Mouse (Mus musculus) embryonic facial prominence, embryonic 11.5 days (tissue): ENCODE results near the gene Rasl10a. TPM values are rescaled to one million over a fixed set of nuclear protein-coding genes. Genes with fewer than 3 reads are reported as not detected.
A peak's percentile ranks its signal among the peaks of the same experiment; 100 is the strongest.

Source experiments
- ATAC-seq: fragments of 200-750 bp; cut with Nextera tagmentation; replicated peaks from 2 replicates; pipeline ENCODE4 v1.8.0; 2017; ENCODE audit warnings: low read depth; ENCODE audit not compliant: insufficient number of reproducible peaks, low FRiP score, low TSS enrichment
- DNase-seq: peaks from one replicate; pipeline ENCODE4 v3.0.0-alpha.2; 2015; ENCODE audit warnings: low spot score
- H3K27ac ChIP-seq: fragments of 300-500 bp; sonication (generic); replicated peaks from 2 replicates; pipeline ENCODE4 v1.5.1; 2014; ENCODE audit warnings: mild to moderate bottlenecking, low read depth, low read length, control low read depth
- H3K27me3 ChIP-seq: fragments of 300-500 bp; sonication (generic); 2 replicates; pipeline ENCODE4 v1.6.1; 2014; ENCODE audit warnings: mild to moderate bottlenecking, low read length, moderate library complexity, mixed read lengths; ENCODE audit not compliant: control insufficient read depth, insufficient read depth
- H3K36me3 ChIP-seq: fragments of 300-500 bp; sonication (generic); replicated peaks from 2 replicates; pipeline ENCODE4 v1.6.1; 2014; ENCODE audit warnings: low read depth, mild to moderate bottlenecking, low read length, moderate library complexity, mixed read lengths; ENCODE audit not compliant: control insufficient read depth, insufficient read depth
- H3K4me1 ChIP-seq: fragments of 300-500 bp; sonication (generic); 2 replicates; pipeline ENCODE4 v1.6.1; 2014; ENCODE audit warnings: low read length, mixed read lengths; ENCODE audit not compliant: control insufficient read depth, insufficient read depth
- H3K4me2 ChIP-seq: fragments of 300-500 bp; sonication (generic); 2 replicates; pipeline ENCODE4 v1.6.1; 2014; ENCODE audit warnings: low read depth, mild to moderate bottlenecking, control low read depth, low read length, moderate library complexity
- H3K4me3 ChIP-seq: fragments of 300-500 bp; sonication (generic); 2 replicates; pipeline ENCODE4 v1.5.1; 2014; ENCODE audit warnings: low read depth, low read length, control low read depth
- H3K9ac ChIP-seq: fragments of 300-500 bp; sonication (generic); replicated peaks from 2 replicates; pipeline ENCODE4 v1.6.1; 2014; ENCODE audit warnings: mild to moderate bottlenecking, control low read depth, low read length
- H3K9me3 ChIP-seq: fragments of 300-500 bp; sonication (generic); replicated peaks from 2 replicates; pipeline ENCODE4 v1.6.1; 2016; ENCODE audit warnings: mild to moderate bottlenecking, low read length, inconsistent platforms, mixed read lengths; ENCODE audit not compliant: control insufficient read depth
- WGBS: fragments of 180-500 bp; shearing (Covaris S2); extraction: QIAGEN DNeasy Blood & Tissue Kit; methylation state at CpG from one replicate; pipeline ENCODE4 v1.1.7; 2014; 5-methylcytosine and 5-hydroxymethylcytosine counted together
- polyA plus RNA-seq: library from polyadenylated mRNA; unstranded; fragments of >200 nt; fragmentation: Nextera tagmentation; extraction: Ambion mirVana; gene quantifications from 2 replicates; pipeline ENCODE4 v1.2.1, GENCODE M21; 2014

Gene Rasl10a
- polyA plus RNA-seq, 1 experiment from 2014 or later: 0.49 TPM

GRCm38 (mm10) chr11:5055945-5056938 is 1.7 kb upstream of the Rasl10a start:
- Histone ChIP-seq H3K9me3 (no peaks in the 10 kb centered on the region), H3K4me3 (no peak overlapping the region), H3K4me2 (no peak overlapping the region), H3K4me1 (peaks cover 3% of the 10 kb centered on the region), H3K36me3 (no peaks in the 10 kb centered on the region), H3K9ac (no peak overlapping the region), H3K27ac (no peak overlapping the region), H3K27me3 (peaks cover 57% of the 10 kb centered on the region)
- DNase-seq (peak; percentile 46), ATAC-seq (no peak)
- 27% methylated on average over 23 of the region's 23 CpGs for WGBS

GRCm38 (mm10) chr11:5057064-5057463 is 864 bp upstream of the Rasl10a start:
- Histone ChIP-seq H3K27ac (no peak overlapping the region), H3K9ac (no peak overlapping the region), H3K4me2 (no peak overlapping the region), H3K9me3 (no peaks in the 10 kb centered on the region), H3K27me3 (peaks cover 65% of the 10 kb centered on the region), H3K4me1 (peaks cover 11% of the 10 kb centered on the region), H3K4me3 (no peak overlapping the region), H3K36me3 (no peaks in the 10 kb centered on the region)
- ATAC-seq (no peak), DNase-seq (no peak)
- 47% methylated on average over 8 of the region's 8 CpGs for WGBS

DNA sequence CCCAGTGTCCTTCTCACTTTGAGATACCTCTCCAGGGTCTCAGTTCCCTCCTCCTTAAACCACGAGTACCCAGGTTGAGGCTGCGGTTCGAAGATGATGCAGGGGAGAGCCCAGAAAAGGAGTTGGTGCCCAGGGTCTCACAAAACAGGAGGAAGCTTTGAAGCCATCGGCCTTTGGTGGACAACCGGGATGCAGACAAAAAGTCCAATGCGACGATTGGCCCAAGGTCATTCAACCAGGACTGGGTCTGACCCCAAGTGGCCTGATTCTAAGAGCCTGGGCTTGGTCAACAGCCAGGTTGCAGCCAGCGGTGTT is 430 bp upstream of the Rasl10a start:
- Histone ChIP-seq H3K9me3 (no peaks in the 10 kb centered on the region), H3K9ac (peak overlapping the region; percentile 55), H3K4me1 (peaks cover 15% of the 10 kb centered on the region), H3K4me2 (peak overlapping the region; percentile 84), H3K4me3 (peak overlapping the region; percentile 41), H3K36me3 (no peaks in the 10 kb centered on the region), H3K27ac (no peak overlapping the region), H3K27me3 (peaks cover 69% of the 10 kb centered on the region)
- DNase-seq (no peak), ATAC-seq (no peak)
- 11% methylated on average over 8 of the region's 8 CpGs for WGBS

DNA sequence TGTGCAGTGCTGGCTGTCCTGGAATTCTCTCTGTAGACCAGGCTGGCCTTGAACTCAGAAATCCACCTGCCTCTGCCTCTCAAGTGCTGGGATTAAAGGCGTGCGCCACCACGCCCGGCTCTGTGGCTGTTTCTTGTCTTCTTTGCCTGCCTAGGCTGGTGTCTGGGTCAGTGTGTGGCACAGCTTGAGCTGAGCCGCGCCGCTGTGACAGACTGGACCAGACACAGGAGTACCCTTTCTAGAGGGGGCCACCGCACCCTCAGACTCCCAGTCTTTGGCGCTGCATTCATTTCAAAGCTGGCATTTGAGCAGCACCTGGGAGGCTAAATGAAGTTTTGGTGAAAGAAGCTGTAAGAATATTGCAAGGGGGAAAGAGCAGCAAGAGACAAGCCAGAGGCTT is 855 bp downstream of the Rasl10a start:
- ATAC-seq: no peak
- Histone ChIP-seq H3K4me3 (no peak overlapping the region), H3K9ac (no peak overlapping the region), H3K36me3 (no peaks in the 10 kb centered on the region), H3K4me2 (no peak overlapping the region), H3K27ac (no peak overlapping the region), H3K27me3 (peaks cover 82% of the 10 kb centered on the region), H3K4me1 (peaks cover 17% of the 10 kb centered on the region), H3K9me3 (no peaks in the 10 kb centered on the region)
- 26% methylated on average over 9 of the region's 9 CpGs for WGBS
- no peak for DNase-seq

DNA sequence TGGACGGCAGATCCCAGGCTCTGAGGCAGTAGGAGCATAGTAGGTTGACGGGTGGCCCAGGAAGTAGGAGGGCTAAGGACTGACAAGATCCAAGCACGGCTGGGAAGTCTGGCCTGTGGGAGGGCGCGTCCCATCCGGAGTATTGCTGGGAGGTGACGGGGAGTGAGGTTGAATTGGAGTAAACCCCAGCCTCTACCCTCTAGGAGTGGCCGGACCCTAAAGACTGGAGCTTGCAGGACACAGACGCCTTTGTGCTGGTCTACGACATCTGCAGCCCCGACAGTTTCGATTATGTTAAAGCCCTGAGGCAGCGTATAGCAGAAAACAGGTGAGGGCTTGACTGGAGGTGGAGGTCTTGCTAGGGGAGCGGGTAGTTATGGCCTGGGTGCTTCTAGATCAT is 1.3 kb downstream of the Rasl10a start:
- Histone ChIP-seq H3K4me2 (no peak overlapping the region), H3K4me1 (peaks cover 17% of the 10 kb centered on the region), H3K36me3 (no peaks in the 10 kb centered on the region), H3K27ac (no peak overlapping the region), H3K4me3 (no peak overlapping the region), H3K9ac (no peak overlapping the region), H3K27me3 (peaks cover 87% of the 10 kb centered on the region), H3K9me3 (no peaks in the 10 kb centered on the region)
- ATAC-seq (no peak), DNase-seq (peak; percentile 34)
- 17% methylated on average over 14 of the region's 14 CpGs for WGBS

DNA sequence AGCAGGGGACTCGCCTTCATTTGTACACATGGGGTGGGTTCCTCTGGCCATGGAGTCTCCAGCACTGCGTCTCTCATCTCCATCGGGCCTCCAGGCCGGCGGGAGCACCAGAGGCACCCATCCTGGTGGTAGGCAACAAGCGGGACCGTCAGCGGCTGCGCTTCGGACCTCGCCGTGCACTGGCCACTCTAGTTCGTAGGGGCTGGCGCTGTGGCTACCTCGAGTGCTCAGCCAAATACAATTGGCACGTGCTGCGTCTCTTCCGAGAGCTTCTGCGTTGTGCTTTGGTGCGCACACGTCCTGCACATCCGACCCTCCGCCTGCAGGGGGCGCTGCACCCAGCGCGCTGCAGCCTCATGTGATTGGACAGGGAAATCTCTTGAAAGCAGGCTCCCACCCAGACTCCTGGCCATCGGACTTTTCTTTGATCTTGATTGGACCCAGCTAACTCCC is 1.8 kb downstream of the Rasl10a start:
- 9% methylated on average over 27 of the region's 27 CpGs for WGBS
- peak; percentile 59 for DNase-seq
- H3K36me3 ChIP-seq: no peaks in the 10 kb centered on the region
- H3K27ac ChIP-seq: no peak overlapping the region
- peaks cover 17% of the 10 kb centered on the region for H3K4me1 ChIP-seq
- H3K4me2 ChIP-seq: no peak overlapping the region
- H3K9me3 ChIP-seq: no peaks in the 10 kb centered on the region
- peaks cover 89% of the 10 kb centered on the region for H3K27me3 ChIP-seq
- H3K9ac ChIP-seq: no peak overlapping the region
- no peak overlapping the region for H3K4me3 ChIP-seq
- ATAC-seq: no peak

DNA sequence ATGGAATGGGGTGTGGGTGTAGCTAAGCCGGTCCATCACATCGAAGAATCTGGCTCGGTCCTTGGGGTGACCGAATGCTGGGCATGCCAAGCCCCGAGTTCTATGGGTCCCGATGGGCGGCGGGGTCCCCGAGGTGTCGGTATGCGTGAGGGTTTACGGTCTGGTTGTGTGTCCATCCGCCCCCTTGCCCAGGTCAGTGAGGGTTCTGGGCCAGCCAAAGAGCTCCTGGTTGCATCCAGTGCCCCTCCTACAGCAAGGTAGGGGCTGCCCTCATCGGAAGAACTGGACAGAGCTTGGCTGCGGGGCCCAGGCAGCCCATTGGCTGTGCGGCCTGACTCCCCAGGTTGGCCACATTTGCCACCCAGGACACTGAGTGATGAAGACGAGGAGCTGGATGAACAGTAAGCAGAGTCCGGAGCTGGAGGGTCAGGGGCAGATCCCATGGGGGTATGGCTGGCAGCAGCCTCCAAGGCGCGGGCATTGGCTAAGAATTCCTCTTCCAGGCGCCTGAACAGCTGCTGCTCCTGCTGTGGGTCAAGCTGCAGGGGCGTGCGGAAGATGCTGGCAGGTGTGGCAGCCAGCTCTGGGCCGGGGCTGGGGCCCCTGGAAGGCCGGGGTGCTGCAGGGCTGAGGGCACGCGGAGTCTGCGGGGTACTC is 3.0 kb downstream of the Rasl10a start:
- Histone ChIP-seq H3K27ac (no peak overlapping the region), H3K36me3 (no peaks in the 10 kb centered on the region), H3K9me3 (no peaks in the 10 kb centered on the region), H3K4me2 (peak overlapping the region; percentile 71), H3K4me1 (peaks cover 17% of the 10 kb centered on the region), H3K4me3 (peak overlapping the region; percentile 23; the same call in 1 of the 2 replicates), H3K9ac (no peak overlapping the region), H3K27me3 (peaks cover 83% of the 10 kb centered on the region)
- ATAC-seq (no peak), DNase-seq (no peak)
- WGBS: 42% methylated on average over 28 of the region's 28 CpGs
